Mouse (Mus musculus) hematopoietic stem cell, adult 5-6 weeks (primary cell): ENCODE data around the gene Nr1d1. TPM values are rescaled to one million over a fixed set of nuclear protein-coding genes. Genes with fewer than 3 reads are reported as not detected.
A peak's percentile ranks its signal among the peaks of the same experiment; 100 is the strongest.
"Not testable (repeated sequence)": the region's sequence is repeated elsewhere in the genome, so short reads cannot be mapped to it uniquely, and the experiment has no call there.

ENCODE experiments used
- ATAC-seq, 2 experiments: fragments of 125-278 bp in 1 of 2; replicated peaks in 1 of 2; 2 replicates each; pipeline ENCODE4 v1.8.0; 2016 to 2017; ENCODE audit warnings: inconsistent platforms in 2 of 2, mild to moderate bottlenecking in 2 of 2, moderate number of reproducible peaks in 2 of 2, low read depth in 1 of 2, moderate TSS enrichment in 1 of 2; ENCODE audit not compliant: low FRiP score in 2 of 2, poor library complexity in 2 of 2, severe bottlenecking in 2 of 2, insufficient read depth in 1 of 2, low TSS enrichment in 1 of 2
- total RNA-seq: library from RNA; stranded (forward); fragments of 172-1452, 232-1000 nt; gene quantifications from 2 replicates; pipeline ENCODE4 v1.2.3, GENCODE M21; 2017

Gene Nr1d1
- total RNA-seq, 1 experiment from 2014 or later: 1.8 TPM

DNA sequence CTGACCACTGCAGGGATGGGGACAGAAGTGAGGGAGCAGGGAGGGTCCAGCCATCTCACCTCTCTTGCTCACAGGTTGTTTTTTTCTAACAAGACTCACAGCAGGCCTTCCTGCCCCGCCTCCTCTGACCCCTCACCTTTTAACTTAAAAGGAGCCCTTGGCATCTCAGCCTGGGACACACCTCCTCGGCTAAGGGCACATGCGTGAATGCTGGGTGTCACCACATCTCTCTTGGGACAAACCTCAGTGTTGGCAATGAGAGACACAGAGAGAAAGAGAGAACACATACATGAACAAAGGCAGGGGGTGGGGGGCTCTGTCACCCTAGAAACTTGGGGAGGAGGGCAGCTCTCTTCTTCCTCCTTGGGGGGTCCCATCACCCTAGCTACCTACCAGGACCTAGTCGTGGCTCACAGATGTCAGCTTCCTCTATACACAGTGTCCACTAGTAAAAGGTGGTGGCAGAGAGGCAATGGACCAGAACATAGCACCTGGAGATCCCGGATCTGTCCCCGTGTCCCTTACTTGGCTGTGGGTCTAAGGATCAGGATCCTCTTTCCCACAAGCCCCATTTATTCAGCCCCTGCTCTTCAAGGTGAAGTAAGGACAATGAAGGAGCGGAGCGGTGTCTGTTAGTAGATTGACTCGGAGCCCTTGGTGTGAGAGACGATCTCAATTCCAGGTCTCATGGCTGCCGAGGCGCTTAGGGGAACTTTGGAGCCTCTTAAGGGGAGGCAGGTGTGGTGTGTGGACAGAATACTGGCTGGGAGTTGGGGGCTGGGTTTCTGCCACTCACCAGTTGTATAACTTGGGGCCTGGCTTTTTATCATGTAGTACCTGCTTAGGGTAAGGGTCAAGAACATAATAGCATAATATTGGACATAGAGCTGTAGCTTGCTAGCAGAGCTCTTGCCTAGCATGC, 28.9 kb downstream of the Nr1d1 start:
- no peak for ATAC-seq

DNA sequence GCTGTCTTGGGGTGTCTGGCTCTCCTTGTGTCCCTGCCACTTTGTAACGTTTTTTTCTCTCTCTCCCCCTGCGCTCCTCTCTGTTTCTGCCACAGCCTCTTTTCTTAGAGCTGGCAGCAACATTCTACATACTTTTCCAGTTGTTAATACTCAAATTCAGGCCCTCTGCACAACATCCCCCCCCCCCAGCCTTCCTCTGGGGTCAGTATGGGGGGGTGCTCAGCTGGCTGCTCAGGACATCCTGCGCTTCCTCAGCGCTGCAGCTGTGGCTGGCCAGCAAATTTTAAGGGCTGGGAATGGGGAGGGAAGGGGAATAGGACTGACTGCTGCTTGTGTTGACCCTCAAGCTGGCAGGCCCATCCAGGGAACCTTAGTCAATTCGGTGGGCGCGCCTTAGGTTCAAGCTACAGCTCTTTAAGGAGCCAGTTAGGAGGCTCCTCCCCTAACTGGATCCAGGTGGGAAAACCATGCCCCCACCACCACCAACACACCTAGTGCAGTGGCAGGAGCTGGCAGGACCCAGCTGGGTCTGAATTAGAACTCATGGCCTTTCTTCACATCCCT, 30.6 kb downstream of the Nr1d1 start:
- no peak for ATAC-seq

DNA sequence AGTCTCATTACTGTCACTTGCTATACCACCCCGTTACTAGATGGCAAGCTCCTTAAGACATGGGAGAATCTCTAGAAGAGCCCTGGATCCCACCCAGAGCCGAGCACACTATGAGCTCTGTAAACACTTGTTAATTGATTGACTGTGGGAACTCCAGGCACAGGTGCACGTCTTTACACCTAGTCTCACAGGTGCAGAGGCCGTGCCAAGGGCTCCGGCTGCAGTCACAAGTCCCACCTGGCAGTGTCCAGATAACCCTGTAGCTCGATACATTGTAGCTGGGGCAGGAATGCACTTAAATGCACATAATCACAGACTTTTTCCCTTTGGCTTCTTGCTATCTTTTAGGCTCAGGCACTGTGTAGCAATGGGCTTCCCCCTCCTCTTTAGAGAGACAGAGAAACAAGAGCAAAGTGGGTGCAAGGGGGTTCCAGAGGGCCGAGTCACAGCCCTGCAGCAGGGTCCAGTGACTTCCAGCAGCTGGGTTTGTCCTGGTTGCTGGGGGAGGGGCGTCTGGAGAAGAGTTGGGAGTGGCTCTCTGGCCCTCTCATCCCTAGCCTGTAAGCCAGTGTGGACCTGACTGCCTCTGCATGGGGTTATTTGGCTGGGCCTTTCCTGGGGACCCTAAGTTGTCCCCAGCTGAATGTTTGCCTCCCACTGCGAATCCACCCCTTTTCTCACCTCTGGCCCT, 31.3 kb downstream of the Nr1d1 start:
- no peak for ATAC-seq

DNA sequence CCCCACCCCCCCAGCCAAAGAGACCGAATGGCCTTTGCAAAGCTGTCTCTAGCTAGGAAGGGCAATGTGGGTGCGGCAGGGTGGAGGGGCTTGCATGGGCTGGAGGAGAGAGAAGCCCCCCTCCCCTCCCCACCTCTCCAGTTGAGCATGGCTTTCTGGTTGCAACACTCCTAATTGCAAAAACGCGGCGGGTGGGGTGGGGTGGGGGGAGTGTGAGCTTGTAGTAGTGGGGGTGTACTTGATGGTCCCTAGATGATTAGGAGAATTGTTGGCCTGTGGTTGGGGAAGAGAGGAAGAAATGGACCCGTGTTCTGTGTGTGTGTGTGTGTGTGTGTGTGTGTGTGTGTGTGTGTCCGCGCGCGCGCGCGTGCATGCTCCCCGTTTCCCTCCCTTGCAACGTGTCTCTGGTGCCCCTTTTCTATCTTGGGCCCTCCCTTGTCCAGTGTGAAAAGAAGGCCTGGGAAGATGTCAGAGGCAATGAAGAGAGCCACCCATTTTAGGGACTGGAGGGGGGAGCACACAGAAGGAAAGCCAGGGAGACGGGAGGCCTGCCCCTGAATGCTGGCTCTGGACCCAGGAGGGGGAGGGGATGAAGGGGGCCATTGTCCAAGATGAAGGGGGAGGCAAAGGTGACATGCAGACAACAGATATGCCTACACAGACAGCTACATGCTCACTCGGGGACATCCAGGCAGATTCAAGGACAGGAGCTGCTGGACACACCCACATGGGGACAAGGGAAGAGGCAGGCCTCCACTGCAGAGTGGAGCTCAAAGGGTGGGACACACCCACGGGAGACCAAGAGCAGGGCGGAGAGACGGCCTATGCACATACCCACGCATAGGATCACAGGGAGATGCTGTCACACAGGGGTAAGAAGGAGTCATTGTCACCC, 32.5 kb downstream of the Nr1d1 start:
- ATAC-seq: no peak

DNA sequence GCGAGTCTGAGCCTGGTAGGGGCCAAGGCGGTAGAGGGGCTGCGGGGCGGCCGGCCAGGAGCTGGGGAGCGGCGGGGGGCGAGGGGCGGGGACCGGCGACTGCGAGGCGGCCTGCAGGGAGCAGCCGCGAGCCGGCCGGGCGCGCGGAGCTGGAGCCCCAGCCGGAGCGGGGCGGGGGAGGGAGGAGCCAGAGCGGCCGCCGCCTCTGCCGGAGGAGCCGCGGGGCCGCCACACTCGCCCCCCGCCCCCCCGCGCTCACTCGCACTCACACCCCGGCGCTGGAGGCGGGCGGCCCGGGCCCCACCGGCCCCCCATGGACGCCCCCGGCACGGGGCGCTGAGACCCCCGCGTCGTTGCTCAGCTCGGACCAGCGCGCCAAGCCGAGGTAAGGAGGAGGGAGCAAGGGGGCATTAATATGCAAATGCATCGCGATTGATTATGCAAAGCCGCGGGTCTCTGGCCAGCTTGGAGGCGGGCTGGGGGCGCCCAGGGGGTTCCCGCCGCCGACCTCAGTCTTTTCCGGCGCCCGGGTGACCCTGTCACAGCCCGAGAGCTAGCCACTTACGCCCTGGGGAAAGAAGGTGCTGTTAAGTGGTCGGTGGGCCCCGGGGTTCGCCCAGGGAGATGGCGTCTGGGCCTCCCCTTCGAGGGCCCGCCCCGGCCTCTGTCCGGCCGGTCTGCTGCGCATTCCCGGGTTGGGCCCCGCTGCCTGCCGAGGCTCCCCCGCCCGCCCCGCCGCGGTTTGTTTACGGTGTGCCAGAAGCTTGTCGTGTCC, 33.3 kb downstream of the Nr1d1 start:
- ATAC-seq: peak; percentile 17 to 38; a peak in 3 of 4 replicates

DNA sequence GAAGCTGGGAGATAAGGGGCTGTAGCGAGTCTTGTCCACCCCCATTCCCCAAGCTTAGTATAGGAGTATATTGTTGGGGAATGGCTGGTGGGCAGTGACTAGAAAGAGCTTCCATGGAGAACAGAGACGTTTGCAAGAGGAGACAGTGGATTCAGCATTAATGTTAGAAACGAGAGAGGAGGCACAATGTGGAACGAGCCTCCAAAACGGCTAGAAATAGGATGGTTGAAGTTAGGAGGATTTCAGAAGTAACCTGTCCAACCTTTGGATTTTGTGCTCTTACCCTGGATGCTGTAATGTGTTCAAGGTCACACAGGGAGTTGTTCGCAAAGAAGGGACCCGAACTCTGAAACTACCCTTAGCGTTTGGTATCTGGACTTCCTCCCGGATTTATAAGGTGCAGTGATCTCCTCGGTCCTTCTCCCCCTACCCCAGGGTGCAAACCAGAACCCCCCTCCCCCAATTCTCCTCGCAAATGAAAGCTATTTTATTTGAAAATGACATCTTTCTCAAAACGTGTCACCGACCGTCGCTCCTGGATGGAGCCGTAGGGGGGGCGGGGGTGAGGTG, 34.0 kb downstream of the Nr1d1 start:
- ATAC-seq: no peak; a peak in 1 of 4 replicates

DNA sequence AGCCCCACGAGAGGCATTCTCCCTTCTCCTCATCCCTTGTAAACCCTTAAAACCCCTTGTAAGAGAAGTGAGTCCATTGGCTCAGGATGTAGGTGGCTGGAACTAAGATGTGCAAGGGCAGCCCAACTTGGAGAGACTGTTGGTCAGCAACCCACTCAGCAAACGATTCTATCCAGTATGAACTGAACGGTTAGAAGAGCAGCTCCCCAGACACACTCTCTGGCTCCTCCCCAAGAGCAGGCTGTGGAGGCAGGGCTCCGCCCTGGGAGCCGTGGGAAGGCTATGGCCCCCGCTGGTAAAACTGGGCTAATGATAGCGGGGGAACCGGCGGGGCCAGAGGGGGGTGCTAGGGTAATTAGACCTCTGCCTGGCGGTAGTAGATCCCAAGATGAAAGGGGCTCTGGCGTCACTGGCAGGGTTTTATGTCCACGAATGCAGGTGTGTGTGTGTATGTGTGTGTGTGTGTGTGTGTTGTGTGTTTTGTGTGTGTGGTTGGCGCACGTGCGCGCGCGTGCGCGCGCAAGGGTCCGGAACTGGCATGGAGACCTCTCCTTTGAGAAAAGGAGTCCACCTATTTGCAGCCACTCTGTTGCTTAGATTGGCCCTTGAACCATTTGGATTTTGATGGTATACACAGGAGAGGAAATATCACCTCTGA, 34.6 kb downstream of the Nr1d1 start, which contains the start of gene Thra:
TSS of gene Thra (plus strand) at position 246 of the 658 bp plus-strand sequence.
- peak; percentile 74 to 79 for ATAC-seq

DNA sequence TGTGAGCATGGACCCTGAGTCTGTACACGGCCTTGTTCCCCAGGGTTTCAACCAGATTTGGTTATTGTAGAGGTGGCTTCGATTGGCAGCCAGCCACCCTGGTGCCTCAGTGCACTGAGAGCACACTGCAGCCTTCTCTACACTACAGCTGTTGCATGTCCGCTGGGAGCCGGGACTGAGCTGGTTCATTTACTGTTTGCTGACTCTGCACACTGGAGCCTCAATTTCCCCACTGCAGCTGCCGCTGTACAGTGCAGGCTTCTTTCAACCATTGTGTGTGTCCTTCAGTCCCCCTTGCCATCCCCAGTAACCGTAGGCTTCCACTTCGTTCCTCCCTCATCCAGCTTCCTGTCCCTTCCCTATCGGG, 35.1 kb downstream of the Nr1d1 start:
- ATAC-seq: no peak

DNA sequence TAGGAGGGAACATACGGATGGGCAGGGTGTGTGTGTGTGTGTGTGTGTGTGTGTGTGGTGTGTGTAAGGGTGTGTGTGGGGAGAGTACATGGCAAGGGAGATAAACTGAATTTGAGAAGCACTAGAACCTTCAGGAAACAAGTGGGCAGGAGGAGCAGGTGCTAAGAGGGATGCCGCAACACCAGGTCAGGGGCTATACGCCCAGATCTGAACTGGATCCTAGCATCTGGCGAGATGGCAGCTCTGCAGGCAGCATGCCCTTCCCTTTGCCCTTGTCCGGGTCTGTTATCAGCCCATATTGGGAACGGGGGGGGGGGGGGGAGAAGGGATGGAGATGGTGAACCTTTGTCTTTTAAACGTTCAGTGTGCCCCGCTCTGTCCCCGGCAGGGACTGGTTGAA, 36.2 kb downstream of the Nr1d1 start:
- no peak for ATAC-seq

DNA sequence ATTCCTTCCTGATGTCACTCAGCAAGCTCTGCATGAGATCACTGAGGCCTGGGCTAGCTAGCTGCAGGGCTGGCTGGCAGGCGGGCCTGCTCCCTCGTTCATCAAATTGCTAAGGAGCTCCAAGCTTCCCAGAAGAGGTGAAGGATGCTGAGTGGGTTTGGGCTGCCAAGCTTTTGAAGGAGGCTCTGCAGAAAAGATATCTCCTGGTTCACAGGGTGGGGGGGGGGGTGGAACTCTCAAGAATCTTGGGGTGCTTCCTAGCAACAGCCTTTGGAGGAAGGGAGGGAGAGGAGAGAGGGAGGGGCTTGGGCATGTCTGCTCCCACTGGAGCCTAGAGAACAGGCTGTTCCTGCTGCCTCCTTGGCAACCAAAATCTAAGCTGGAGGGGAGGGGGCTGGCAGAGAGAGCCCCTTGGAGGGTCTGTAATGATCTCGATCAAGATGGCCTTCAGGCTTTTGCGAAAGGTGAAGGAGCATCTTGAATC, 36.7 kb downstream of the Nr1d1 start:
- ATAC-seq: no peak

DNA sequence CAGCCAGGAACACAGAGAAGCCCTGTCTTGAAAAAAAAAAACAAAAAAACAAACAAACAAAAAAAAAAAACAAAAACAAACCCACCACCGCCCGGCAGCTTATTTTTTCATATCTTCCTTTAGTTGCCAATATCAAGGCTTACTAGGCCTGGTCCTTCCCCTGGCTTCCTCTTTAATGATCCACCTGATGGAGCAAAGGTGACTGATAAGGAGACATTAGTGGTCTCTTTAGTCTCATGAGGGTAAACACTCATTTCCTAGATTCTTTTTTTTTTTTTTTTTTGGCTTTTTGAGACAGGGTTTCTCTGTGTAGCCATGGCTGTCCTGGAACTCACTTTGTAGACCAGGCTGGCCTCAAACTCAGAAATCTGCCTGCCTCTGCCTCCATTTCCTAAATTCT, 37.9 kb downstream of the Nr1d1 start:
- not testable (repeated sequence) for ATAC-seq

DNA sequence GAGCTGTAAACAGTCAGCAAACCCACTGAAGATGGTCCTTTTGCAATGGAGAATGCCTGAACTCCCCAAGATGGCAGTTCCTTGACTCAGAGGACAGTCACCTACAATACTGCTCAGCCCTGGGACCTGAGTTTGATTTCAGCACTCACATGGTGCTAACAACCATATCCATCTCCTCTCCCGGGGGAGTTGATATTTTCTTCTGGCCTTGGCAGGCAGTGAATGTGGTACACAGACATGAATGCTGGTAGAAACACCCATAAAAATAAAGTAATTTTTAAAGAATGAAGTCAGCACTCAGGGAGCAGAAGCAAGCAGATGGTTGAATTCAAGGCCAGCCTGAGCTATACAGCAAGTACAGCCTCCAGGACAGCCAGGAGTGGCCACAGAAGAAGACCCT, 39.0 kb downstream of the Nr1d1 start:
- no peak for ATAC-seq

DNA sequence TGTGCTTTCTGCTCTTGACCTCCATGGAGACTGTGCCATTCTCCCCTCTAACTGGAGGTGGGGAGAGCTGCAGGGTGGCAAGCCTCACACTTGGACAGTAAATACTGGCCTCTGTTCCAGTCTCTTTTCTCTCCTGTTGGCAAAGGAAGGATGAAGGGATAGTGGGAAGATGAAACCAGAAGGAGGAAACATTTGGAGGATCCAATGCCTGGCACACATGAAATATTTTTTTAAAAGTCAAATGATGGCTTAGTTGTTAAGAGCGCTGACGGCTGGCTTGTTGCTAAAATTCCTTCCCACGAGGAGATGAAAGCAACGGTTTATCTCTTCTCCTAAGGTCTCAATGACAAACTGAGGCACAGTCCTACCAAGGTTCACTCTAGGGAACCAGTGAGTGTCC, 40.0 kb downstream of the Nr1d1 start:
- ATAC-seq: no peak

DNA sequence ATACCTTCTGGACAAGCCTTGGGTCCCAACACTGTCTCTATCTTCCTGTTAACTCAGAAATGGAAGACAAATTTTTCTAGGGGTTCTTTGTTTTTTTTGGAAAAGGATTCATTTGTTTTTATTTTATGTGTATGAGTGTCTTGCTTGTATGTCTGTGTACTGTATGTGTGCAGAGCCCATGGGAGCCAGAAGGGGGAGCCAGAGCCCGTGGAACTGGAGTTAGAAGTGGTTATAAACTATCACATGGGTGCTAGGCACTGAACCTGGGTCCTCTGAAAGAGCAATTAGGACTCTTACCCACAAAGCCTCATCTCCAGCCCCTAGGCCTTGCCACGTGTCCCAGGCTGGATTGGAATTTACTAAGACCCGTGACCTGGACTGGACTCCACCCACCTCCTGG, 41.1 kb downstream of the Nr1d1 start:
- no peak for ATAC-seq

DNA sequence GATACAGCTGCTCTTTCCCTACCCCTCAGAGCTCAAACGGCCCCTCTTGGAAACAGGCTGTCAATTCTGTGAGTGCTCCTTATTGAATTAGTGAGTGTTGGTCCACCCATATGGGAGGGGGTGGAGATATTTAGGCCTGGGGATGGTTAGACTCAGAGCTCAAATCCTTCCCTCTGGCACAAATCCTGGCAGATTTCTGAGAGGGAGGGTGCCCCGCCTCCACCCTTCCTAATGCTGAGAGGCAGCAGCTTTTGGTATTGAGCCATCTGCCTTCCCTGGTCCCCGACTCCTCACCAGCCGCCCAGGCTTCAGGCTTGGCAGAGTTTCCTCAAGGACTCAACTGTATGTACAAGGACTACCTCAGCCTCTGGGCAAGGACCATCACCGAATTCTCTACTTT, 44.0 kb downstream of the Nr1d1 start:
- ATAC-seq: no peak

DNA sequence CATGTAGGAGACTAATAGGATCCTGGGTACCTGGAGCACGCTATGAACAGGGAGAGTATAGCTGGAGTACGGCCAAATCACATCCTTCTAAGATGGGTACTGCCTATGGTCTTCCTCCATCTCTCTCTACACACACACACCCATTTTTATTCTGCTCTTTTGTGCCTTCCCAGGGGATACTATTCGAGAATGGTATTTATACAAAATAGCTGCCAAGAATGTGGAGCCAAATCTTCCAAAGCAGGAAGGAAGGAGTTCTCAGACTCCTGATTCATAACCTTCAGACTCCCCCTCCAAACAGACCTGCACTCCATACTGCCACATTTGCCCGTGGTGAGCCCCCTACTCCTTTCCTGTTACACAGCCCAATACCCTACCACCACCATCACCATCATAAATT, 44.4 kb downstream of the Nr1d1 start:
- ATAC-seq: no peak
